Mouse (Mus musculus) left cerebral cortex, postnatal 10 days (tissue): ENCODE measurements at regions not wholly inside any gene's neighbourhood (a gene's known extent, or its start where the extent isn't known, plus 50 kb on each side); places are given as distances from the start of the nearest gene placed in this dataset.

ENCODE experiments used
- DNase-seq, 2 experiments: peaks; one replicate each; pipeline ENCODE4 v3.0.0; 2021 to 2022; ENCODE audit warnings: low spot score in 2 of 2, mixed read lengths in 1 of 2; ENCODE audit errors: extremely low spot score in 1 of 2
- intact Hi-C: fragments of 180-260 bp; cut with DNase I; formaldehyde crosslinking; loops from one replicate; pipeline ENCODE4 v1.15.1; 2025

DNA sequence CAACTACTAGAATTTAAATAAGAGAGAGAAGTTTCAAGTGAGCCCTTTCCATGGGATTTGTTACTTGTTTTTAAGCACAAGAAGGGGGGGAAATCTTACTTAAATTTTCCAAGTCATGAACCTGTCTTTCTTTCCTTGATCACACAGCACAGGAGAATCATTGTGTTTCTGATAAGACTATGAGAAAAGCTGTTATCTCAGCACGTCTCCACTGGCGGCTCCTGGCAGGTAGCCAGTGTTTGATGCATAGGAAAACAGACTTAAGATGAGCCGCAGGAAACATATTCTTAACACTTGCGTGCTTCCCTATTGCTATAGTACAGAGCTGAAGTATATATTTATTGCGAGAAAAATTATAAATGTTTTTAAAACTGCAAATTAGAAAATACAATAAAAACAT is 920.3 kb downstream of the Efna5 start:
- intact Hi-C loops, result no loop called here
- peak in 1 of 2 experiments; percentile 28 for DNase-seq

DNA sequence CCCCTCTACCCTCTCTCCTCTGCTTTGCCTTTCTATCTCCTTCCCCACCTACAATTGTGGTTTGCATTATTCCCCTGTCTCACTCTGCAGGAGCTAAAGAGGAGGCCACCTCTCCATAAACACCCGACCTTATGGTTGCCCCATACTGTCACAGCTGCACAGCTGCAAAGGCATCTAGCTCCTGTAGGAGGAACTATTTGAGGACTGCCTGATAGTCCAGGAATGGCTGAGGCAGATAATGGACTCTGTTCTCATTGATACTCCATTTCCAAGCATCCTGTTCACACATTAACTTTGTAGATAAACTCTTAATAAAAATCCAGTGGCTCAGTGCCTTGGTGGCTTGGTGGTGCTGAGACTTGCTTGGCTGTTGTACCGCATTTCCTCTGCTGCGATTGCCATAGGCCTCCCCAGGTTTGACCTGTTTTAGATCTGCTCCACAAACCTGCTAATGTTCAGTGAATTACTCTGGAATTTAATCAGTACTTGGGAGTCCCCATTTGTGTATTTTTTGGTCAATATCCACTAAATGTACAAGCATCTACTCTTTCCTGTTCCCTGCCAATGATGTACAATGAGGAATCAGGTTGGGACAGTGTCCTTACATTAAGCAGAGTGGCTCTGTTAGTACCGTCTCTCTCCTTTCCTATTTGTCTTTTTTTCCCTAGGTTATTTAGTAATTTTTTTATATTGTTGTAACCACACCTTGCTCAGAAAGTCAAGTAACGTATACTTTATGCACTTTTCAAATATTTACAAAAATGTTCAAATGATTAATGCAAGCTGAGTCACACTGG is 920.9 kb downstream of the Efna5 start:
- DNase-seq, result no peak
- intact Hi-C loops, result no loop called here

DNA sequence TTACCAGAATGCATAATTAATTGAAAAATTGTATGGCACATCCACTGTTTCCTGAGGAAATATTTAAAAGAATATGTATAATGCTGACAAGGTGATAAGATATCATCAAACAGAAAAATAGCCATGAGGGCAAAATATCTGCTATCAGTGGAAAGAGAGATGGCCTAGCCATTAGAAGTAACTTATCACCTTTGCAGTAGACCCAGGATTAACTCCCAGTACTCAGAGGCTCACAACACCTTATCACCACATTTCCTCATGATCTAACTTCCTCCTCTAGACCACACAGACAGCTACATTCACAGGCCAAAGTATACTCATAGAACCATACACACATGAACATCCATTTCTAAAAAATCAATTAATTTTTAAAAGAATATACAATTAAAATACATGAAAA is 963.4 kb downstream of the Efna5 start:
- intact Hi-C loops, result no loop called here
- no peak for DNase-seq

DNA sequence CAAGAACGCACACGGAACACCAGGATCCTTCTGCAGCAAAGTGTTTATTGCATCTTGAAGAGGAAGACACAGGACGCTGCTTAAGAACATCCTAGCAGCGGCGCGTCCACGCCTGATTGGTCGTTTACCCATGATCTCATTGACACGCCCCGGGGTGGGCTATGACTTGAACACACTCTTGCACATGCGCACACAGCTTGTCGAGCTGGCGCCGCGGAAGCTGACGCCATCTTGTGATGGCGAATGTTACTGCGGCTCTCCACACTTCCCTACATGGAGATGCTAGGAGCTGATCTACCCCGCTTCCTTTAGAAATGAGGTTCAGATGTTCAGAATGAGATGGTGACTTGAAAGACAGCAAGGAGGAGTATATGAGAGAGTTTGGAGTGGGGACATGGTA is 978.2 kb downstream of the Efna5 start:
- DNase-seq, result no peak
- intact Hi-C loops, result no loop called here

DNA sequence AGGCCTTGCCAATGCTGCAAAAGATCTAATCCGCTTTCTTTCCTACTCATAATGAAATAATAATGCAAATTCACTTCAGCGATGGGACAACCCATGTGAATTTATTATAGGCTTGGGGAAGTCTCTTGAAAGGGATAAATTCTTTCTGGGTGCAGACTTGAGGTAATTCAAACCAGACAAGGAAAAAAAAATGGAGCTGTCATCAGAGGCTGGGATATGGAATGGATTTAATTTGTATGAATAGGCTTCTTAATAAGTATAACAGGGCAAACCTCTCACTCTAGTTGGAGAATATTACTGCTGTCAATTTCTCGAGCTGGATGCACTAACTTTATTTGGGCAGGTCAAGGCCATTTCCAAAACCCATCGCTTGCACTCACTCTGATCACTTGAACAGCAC is 990.5 kb downstream of the Efna5 start:
- intact Hi-C loops, result no loop called here
- no peak for DNase-seq

DNA sequence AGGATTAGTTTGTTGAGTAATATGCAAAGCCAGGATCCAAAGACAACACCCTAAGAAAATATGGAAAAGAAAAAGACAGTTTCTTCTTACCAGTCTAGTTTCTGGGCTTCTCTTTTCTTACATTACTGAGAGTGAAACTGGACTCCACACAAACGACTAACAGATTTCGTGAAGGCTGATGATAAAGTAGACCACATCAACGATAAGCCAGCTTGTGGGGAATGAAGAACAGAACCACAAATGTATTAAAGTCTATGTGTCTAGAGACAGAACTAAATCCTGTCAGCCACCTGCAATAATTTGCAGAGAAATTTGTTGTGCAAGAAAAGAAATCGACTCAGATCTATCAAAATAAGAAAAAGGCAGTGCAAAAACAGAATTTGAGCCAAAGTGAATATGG is 1015.0 kb downstream of the Efna5 start:
- no peak for DNase-seq
- intact Hi-C loops, result no loop called here

DNA sequence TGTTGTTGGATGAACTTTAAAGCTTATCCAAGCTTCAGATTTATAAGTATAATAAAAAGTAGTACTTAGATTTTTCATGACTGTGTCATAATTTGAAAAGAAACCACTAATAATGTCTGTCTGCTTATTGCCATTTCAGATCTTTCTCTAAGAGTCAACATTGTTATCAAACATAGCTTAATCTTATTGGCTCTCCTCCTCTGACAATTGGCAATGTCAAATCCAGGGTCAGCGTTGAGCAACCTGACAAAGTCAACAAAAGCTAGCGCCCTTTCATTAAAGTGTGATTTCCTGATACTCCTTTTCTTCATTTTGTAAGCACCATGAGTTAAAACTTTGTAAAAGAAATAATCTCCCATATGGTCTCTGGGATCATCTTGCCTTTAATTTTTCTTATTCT is 1018.7 kb downstream of the Efna5 start:
- intact Hi-C loops, result no loop called here
- DNase-seq, result no peak

DNA sequence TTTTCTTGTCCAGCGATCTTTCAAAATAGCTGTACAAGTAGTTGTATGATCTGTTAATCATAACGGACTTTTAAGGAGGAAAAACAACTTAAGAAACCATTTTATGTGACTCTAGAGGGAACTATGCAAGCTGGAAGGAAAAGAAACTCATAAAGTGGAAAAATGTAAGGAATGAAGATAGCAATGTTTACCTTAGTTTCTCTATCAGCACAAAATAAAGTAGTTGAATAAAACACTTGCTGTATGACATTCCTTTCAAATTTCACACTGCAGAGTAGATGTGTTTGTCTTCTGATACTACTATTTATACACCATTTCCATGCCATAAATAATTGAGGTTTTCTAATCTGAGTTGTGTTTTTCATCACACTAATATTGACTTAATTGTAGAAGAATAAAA is 1043.6 kb downstream of the Efna5 start:
- intact Hi-C loops, result no loop called here

DNA sequence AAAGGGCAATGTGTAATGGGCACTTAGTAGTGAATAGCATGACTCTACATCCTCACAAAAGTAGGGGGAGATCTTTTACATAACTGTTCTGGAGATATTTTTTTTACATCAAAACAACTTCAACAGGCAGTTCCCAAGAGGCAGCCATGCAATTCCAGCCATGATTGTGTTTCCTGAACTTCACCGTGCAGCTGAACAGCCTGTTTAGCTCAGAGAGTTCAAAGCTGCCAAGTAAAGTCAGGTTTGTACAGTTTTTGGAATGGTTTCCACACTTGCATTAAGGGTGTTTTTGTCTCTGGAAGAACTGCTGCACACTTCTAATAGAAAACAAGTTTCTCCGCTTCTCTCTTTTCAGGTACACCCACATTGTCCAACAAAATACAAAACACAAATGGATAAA is 1065.6 kb downstream of the Efna5 start:
- no peak for DNase-seq
- intact Hi-C loops, result no loop called here

More for the DNA sequence above, 1043.6 kb downstream of the Efna5 start:
- DNase-seq, result no peak

DNA sequence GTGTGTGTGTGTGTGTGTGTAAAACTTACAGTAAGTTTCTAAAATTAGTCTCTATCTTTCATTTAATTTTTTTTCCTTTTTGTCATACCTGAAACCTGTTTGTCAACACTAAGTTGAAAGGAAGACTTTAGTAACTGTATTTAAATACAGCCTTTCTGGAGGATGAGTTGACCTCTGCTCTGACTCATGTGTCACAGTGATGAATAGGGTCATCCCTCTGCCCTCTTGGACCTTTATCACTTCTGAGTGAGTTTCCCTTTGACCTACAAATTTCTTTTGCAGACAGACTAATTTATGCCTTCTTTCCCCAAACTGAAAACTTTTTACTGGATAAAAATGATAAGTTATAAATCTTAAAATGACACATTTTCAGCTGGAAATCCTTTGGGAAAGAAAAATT is 1112.8 kb downstream of the Efna5 start:
- no peak for DNase-seq
- intact Hi-C loops, result no loop called here

DNA sequence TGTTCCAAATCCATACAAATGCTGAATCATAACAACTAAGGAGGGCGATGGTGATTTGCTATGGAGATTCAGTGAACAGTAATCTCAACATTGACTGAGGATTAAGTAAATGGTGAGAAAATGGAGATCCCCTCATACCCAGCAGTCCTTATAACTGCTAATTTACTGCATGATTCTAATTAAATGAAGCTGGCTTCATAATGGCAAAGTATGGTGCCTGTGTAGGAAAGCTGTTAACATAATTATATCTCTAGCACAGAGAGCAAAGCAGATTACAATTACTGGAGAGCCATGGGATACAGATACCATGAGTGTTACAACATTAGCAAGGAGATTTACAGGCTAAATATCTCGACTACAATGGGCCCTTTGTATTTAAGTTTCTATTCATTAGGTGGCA is 1116.0 kb downstream of the Efna5 start:
- no peak for DNase-seq
- intact Hi-C loops, result no loop called here
